Mouse (Mus musculus) spleen, adult 2 months (tissue): ENCODE results near the gene Mpped2.

Experiments
- CTCF ChIP-seq: fragments of 200-500 bp; IDR thresholded peaks from 2 replicates; pipeline ENCODE4 v1.5.1; 2011; ENCODE audit warnings: mild to moderate bottlenecking, inconsistent platforms; ENCODE audit not compliant: insufficient read depth, insufficient read length, insufficient replicate concordance; ENCODE audit errors: extremely low read depth
- POLR2A ChIP-seq: fragments of 200-500 bp; IDR thresholded peaks from 2 replicates; pipeline ENCODE4 v1.6.1; 2011; ENCODE audit warnings: low read depth, low read length, inconsistent platforms

DNA sequence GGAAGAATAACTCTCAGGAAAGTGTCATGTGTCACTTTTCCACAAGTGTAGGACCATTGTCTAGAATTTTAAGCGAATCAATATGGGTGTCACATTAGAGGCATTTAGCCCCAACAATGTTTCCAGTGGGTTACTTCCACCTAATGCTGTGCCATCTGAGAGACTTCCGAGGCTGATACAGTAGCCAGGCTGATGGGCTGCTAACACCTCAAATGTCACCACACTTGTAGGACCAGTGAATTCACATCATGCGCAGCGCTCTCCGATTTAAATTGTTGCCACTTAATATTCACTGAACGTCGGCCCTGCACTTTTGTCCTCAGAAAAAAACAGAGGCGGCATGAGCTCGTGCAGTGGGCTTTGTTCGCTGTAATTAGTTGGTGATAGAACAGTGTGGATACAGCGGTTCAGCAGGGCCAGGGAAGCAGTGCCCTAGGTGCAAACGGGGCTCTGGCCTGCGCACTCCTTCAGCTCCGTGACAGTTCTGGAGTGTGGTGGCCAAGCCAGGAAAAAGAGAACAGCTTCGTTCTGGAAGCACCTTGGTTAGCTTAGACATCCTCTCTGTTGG lies 42.8 kb downstream of the Mpped2 start:
- TF ChIP-seq POLR2A (no peak), CTCF (no peak)
